Mouse (Mus musculus) ES-Bruce4 (cell line): ENCODE measurements around the gene Cdc42. TPM values are rescaled to one million over a fixed set of nuclear protein-coding genes. Genes with fewer than 3 reads are reported as not detected.

Source experiments
- H3K27ac ChIP-seq: 2 replicates; pipeline ENCODE4 v1.5.1; 2012; ENCODE audit warnings: low read length, inconsistent platforms; ENCODE audit not compliant: insufficient read depth
- H3K27me3 ChIP-seq: 2 replicates; pipeline ENCODE4 v1.6.1; 2012; ENCODE audit warnings: mild to moderate bottlenecking, low read length, inconsistent platforms; ENCODE audit not compliant: control insufficient read depth, poor library complexity, insufficient read depth, severe bottlenecking
- H3K36me3 ChIP-seq: 2 replicates; pipeline ENCODE4 v1.6.1; 2012; ENCODE audit warnings: inconsistent platforms, mild to moderate bottlenecking, low read length, moderate library complexity; ENCODE audit not compliant: control insufficient read depth, poor library complexity, insufficient read depth, severe bottlenecking
- H3K4me1 ChIP-seq: one replicate; pipeline ENCODE4 v1.8.1; 2011; ENCODE audit warnings: low read length; ENCODE audit not compliant: control insufficient read depth, insufficient read depth
- H3K4me3 ChIP-seq: 2 replicates; pipeline ENCODE4 v1.5.1; 2011; ENCODE audit warnings: low read depth, mild to moderate bottlenecking, low read length
- H3K9ac ChIP-seq: 2 replicates; pipeline ENCODE4 v1.6.1; 2012; ENCODE audit warnings: low read depth, mild to moderate bottlenecking, inconsistent platforms; ENCODE audit not compliant: poor library complexity, severe bottlenecking
- H3K9me3 ChIP-seq: replicated peaks from 2 replicates; pipeline ENCODE4 v1.6.1; 2012; ENCODE audit warnings: mild to moderate bottlenecking, low read length, inconsistent platforms; ENCODE audit not compliant: control insufficient read depth, poor library complexity, insufficient read depth, severe bottlenecking
- CTCF ChIP-seq: IDR thresholded peaks from one replicate; pipeline ENCODE4 v1.8.1; 2011; ENCODE audit warnings: low read depth, low read length
- EP300 ChIP-seq: IDR thresholded peaks from 2 replicates; pipeline ENCODE4 v1.6.1; 2011; ENCODE audit warnings: low read depth, low read length; ENCODE audit not compliant: insufficient read depth
- POLR2A ChIP-seq: IDR thresholded peaks from one replicate; pipeline ENCODE4 v1.8.1; 2011; ENCODE audit warnings: low read length; ENCODE audit not compliant: insufficient read depth
- polyA plus RNA-seq: library from polyadenylated mRNA; stranded (reverse); fragments of >200 nt; gene quantifications from 2 replicates; pipeline ENCODE4 v1.2.4, GENCODE M21; 2011; ENCODE audit warnings: low read depth; ENCODE audit not compliant: missing spikeins, insufficient read depth, insufficient read length

Gene Cdc42
- polyA plus RNA-seq, 1 experiment: 476 TPM

DNA sequence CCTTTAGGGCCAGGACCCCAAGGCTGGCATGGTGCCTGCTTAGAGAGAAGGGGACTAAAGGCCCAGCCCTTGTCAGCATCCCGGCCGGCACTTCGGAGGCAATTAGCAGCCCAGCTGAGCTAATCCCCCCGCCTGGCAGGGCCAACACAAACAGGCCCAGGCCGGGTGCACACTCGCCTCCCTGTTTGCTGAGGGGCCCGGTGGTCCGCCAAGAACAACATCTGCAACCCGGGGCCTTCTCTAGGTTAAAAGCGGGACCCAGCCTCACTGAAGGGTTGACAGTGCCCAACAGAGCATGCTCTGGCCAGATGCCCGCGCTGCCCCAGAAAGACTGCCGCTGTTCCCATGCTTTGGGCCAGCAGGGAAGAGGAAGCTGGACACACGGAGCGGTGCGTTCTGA is 55.9 kb downstream of the Cdc42 start:
- Histone ChIP-seq H3K9ac (no peak overlapping the region), H3K4me1 (no peaks in the 10 kb centered on the region), H3K36me3 (no peaks in the 10 kb centered on the region), H3K27ac (no peak overlapping the region), H3K9me3 (no peaks in the 10 kb centered on the region), H3K27me3 (no peaks in the 10 kb centered on the region), H3K4me3 (no peak overlapping the region)
- no peak for TF ChIP-seq EP300
- TF ChIP-seq POLR2A: no peak
- TF ChIP-seq CTCF: no peak

DNA sequence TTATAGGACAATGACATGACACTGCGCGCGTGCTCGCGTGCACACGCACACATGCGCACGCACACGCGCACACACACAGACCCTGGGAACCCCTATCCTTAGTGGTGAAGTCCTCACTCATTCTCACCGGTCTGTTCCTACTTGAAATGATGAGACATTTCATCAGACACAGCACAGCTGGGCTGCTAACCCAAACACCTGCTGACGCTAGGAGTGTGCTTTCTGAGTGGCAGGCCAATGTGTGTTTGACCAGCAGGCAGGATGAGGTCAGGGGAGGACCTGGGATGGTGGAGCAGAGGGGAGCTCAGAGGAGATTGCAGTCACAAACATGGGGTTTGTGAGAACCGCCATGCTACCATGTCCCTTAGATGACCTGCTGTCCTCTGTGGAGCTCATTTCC is 57.3 kb downstream of the Cdc42 start:
- H3K27me3 ChIP-seq: no peaks in the 10 kb centered on the region
- no peaks in the 10 kb centered on the region for H3K36me3 ChIP-seq
- no peak overlapping the region for H3K4me3 ChIP-seq
- H3K9me3 ChIP-seq: no peaks in the 10 kb centered on the region
- H3K4me1 ChIP-seq: no peaks in the 10 kb centered on the region
- H3K27ac ChIP-seq: no peak overlapping the region
- TF ChIP-seq CTCF (no peak), EP300 (no peak), POLR2A (no peak)
- no peak overlapping the region for H3K9ac ChIP-seq

DNA sequence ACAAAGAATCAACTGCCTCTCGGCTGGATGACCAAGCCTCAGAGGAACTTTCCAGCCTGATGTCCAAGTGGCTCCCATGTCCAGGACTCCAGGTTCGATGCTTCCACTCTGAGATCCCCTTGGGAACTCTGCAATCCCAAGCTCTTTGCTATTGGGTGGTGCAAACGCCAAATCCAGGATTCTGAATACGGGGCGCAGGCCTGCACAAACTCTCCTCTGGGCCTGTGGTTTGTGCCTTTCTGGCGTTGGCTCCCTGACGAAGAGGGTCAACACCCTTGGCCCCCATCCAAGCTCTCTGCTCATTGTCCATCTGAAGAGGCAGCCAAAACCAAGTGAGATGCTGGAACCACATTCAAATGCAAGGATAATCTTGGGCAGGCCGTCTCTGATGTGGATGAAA is 59.1 kb downstream of the Cdc42 start:
- Histone ChIP-seq H3K4me3 (no peak overlapping the region), H3K27ac (no peak overlapping the region), H3K36me3 (no peaks in the 10 kb centered on the region), H3K27me3 (no peaks in the 10 kb centered on the region), H3K4me1 (no peaks in the 10 kb centered on the region), H3K9ac (no peak overlapping the region), H3K9me3 (no peaks in the 10 kb centered on the region)
- TF ChIP-seq POLR2A (no peak), CTCF (no peak), EP300 (no peak)

DNA sequence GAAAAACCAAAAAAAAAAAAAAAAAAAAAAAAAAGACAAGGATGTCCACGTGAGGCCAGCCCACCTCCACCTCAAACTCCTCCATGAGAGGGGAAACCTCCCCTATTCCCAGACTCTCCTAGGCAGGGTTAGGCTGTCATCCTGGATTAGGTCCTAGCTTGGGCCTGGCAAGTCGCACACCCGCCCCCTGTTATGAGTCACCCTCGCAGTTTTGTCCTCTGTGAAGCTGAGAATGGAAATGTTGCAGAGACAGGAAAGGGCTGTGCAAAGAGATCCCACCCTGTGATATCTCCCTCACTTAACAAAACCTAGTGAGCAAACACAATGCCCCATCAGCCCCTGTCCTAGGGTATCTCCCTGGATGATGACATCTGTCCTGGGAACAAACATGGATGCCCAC is 59.9 kb downstream of the Cdc42 start:
- H3K27ac ChIP-seq: no peak overlapping the region
- H3K9me3 ChIP-seq: no peaks in the 10 kb centered on the region
- H3K36me3 ChIP-seq: no peaks in the 10 kb centered on the region
- H3K27me3 ChIP-seq: no peaks in the 10 kb centered on the region
- H3K9ac ChIP-seq: no peak overlapping the region
- TF ChIP-seq CTCF: no peak
- TF ChIP-seq EP300: no peak
- TF ChIP-seq POLR2A: no peak
- no peak overlapping the region for H3K4me3 ChIP-seq
- no peaks in the 10 kb centered on the region for H3K4me1 ChIP-seq

DNA sequence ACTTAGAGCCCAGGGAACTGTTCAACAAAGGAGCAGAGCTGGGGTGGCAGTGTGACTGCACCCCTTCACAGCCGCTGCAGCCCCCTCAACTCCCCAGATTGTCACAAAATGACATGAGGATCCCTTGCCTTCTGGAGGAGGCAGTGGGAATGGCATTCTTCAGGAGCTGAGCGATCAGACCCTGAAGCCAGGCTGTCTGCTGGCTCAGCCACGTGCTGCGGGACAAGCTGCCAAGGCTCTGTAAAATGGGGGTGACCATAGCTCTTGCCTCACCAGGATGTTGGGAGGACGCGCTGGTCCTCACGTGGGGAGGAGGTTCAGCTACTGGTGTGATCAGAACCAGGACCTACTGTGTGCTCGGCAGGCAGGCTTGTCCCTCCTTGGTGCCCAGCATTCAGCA is 62.6 kb downstream of the Cdc42 start:
- Histone ChIP-seq H3K9ac (no peak overlapping the region), H3K27ac (no peak overlapping the region), H3K4me3 (no peak overlapping the region), H3K9me3 (no peaks in the 10 kb centered on the region), H3K4me1 (no peaks in the 10 kb centered on the region), H3K27me3 (no peaks in the 10 kb centered on the region), H3K36me3 (no peaks in the 10 kb centered on the region)
- TF ChIP-seq CTCF: no peak
- no peak for TF ChIP-seq EP300
- TF ChIP-seq POLR2A: no peak

DNA sequence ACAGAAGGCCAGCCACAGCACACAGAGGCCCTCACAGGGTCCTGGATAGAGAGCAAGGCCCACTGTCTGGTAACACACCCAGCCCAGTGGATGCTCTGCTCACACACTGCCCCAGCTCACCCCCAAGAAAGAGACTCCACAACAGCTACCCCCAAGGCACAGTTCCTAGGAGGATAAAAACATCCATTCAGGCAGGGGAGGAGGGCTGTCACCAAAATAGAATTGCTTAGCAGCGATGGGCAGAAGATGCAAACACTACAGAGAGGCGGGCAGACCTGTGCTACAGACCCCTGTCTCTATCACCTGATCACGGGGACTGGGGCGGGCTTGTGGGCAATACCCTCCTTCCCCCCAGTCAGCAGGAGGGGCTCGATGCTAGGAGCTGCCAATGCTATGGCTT is 63.0 kb downstream of the Cdc42 start:
- no peak overlapping the region for H3K9ac ChIP-seq
- no peak overlapping the region for H3K27ac ChIP-seq
- no peaks in the 10 kb centered on the region for H3K27me3 ChIP-seq
- H3K4me1 ChIP-seq: no peaks in the 10 kb centered on the region
- no peaks in the 10 kb centered on the region for H3K36me3 ChIP-seq
- H3K9me3 ChIP-seq: no peaks in the 10 kb centered on the region
- no peak for TF ChIP-seq EP300
- no peak for TF ChIP-seq CTCF
- no peak for TF ChIP-seq POLR2A
- no peak overlapping the region for H3K4me3 ChIP-seq
